Mouse (Mus musculus): Measurements from ENCODE around the gene Crym.

DNA sequence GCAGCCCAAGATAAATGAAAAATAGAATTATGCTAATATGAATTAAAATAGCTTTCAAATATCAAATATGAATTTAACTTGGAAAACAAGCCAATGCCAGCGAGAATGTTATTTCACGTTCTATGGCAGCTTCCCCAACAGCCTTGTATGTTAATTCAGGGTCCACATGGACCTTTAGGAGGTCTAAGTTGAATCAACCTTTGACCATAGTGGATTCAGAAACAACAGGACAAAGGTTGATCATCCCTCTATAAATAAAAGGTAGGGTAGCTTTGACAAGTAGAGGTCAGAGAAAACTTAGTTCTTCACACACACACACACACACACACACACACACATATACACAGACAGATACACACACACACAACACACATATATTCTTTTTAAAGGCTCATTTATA lies 51.0 kb downstream of the Crym start:
- TF ChIP-seq GATA1 (IDR thresholded peaks at IDR 0.05; ENCODE audit: borderline replicate concordance, low read length) (no peak), FLI1 (IDR thresholded peaks at IDR 0.05; ENCODE audit: low read length) (no peak)
